Mouse (Mus musculus): ENCODE results near the gene Rpf2.

DNA sequence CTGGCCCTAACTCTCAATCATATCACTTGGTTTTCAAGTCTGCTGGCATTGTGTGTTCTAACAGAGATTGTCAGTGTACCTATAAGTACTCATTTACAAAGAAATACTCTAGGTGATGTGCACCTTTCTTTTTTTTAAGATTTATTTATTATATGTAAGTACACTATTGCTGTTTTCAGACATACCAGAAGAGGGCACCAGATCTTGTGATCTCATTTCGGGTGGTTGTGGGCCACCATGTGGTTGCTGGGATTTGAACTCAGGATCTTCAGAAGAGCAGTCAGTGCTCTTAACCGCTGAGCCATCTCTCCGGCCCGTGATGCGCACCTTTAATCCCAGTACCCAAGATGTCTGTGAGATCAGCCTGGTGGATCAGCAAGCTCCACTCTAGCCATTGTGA lies 67.7 kb downstream of the Rpf2 start:
- no peak for TF ChIP-seq CTCF (IDR thresholded peaks at IDR 0.05; ENCODE audit: low read depth, low read length)
- TF ChIP-seq GATA1 (IDR thresholded peaks at IDR 0.05; ENCODE audit: borderline replicate concordance, low read length), result no peak
- no peak for TF ChIP-seq TAL1 (conservative IDR thresholded peaks at IDR 0.05; ENCODE audit: low read depth, low read length)
